Mouse (Mus musculus): ENCODE data around the gene Gm20696. TPM values are rescaled to one million over a fixed set of nuclear protein-coding genes. Genes with fewer than 3 reads are reported as not detected.
A peak's percentile ranks its signal among the peaks of the same experiment; 100 is the strongest.

Gene Gm20696
- polyA plus RNA-seq, 1 experiment from 2014 or later = 2.7 TPM

GRCm38 (mm10) chr6:99521038-99521640 is 145.5 kb downstream of the Gm20696 start:
- H3K27ac ChIP-seq = peak overlapping the region; percentile 99
- ATAC-seq = peak; percentile 80
- H3K4me1 ChIP-seq (replicated peaks) = peaks cover 4% of the 10 kb centered on the region; the same call in 1 of the 2 replicates
- H3K27me3 ChIP-seq (replicated peaks) = no peaks in the 10 kb centered on the region
- peak overlapping the region; percentile 94 for H3K9ac ChIP-seq
- H3K36me3 ChIP-seq = no peaks in the 10 kb centered on the region
- no peaks in the 10 kb centered on the region for H3K9me3 ChIP-seq
- WGBS = under 1% methylated on average over 50 of the region's 54 CpGs
- H3K4me3 ChIP-seq (replicated peaks) = peak overlapping the region; percentile 81
- H3K4me2 ChIP-seq (replicated peaks) = peak overlapping the region; percentile 84

GRCm38 (mm10) chr6:99520676-99521037 is 145.9 kb downstream of the Gm20696 start:
- H3K27me3 ChIP-seq (replicated peaks) = no peaks in the 10 kb centered on the region
- peaks cover 4% of the 10 kb centered on the region; the same call in 1 of the 2 replicates for H3K4me1 ChIP-seq (replicated peaks)
- H3K4me2 ChIP-seq (replicated peaks) = peak overlapping the region; percentile 84
- WGBS = 0% methylated on average over 26 of the region's 27 CpGs
- no peaks in the 10 kb centered on the region for H3K9me3 ChIP-seq
- H3K9ac ChIP-seq = peak overlapping the region; percentile 94
- peak overlapping the region; percentile 81 for H3K4me3 ChIP-seq (replicated peaks)
- no peaks in the 10 kb centered on the region for H3K36me3 ChIP-seq
- H3K27ac ChIP-seq = peak overlapping the region; percentile 99
- no peak for ATAC-seq

GRCm38 (mm10) chr6:99519806-99520675 is 146.6 kb downstream of the Gm20696 start:
- H3K4me1 ChIP-seq (replicated peaks) = peaks cover 4% of the 10 kb centered on the region; the same call in 1 of the 2 replicates
- H3K4me3 ChIP-seq (replicated peaks) = peak overlapping the region; percentile 81
- no peaks in the 10 kb centered on the region for H3K36me3 ChIP-seq
- peak overlapping the region; percentile 94 for H3K9ac ChIP-seq
- H3K27ac ChIP-seq = peak overlapping the region; percentile 99
- peak overlapping the region; percentile 84 for H3K4me2 ChIP-seq (replicated peaks)
- no peaks in the 10 kb centered on the region for H3K27me3 ChIP-seq (replicated peaks)
- no peak for ATAC-seq
- H3K9me3 ChIP-seq = no peaks in the 10 kb centered on the region
- 3% methylated on average over 36 of the region's 38 CpGs for WGBS

DNA sequence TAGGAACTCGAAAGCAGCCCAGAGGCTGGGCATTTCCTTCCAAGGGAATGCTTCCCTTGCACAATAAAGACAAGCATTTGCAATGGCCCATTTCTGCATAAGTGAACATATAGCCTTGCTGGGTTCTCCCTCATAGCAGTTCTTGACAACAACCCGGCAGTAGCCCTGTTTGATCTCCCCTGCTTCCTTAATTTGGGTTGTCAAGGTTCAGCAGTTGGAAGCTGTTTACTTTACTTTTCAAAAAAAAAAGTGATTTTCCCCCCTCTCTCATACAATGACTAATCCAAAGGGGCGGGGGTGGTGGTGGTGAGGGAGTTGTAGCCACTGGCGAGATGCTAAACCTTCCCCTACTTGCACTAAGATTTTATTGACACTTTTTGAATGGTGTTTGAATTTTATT is 147.5 kb downstream of the Gm20696 start:
- WGBS = 29% methylated on average over 4 of the region's 4 CpGs
- peak overlapping the region; percentile 84 for H3K4me2 ChIP-seq (replicated peaks)
- peak overlapping the region; percentile 21 for H3K4me3 ChIP-seq (replicated peaks)
- no peak for ATAC-seq
- no peaks in the 10 kb centered on the region for H3K36me3 ChIP-seq
- peaks cover 4% of the 10 kb centered on the region; the same call in 1 of the 2 replicates for H3K4me1 ChIP-seq (replicated peaks)
- H3K9me3 ChIP-seq = no peaks in the 10 kb centered on the region
- no peak overlapping the region for H3K9ac ChIP-seq
- H3K27me3 ChIP-seq (replicated peaks) = no peaks in the 10 kb centered on the region
- H3K27ac ChIP-seq = no peak overlapping the region

- Histone ChIP-seq H3K27me3 (replicated peaks) (no peaks in the 10 kb centered on the region), H3K27ac (no peak overlapping the region), H3K4me3 (replicated peaks) (no peak overlapping the region), H3K4me2 (replicated peaks) (no peak overlapping the region), H3K4me1 (replicated peaks) (peaks cover 10% of the 10 kb centered on the region), H3K9me3 (no peaks in the 10 kb centered on the region), H3K9ac (no peak overlapping the region), H3K36me3 (no peaks in the 10 kb centered on the region)
- no peak for ATAC-seq
- 76% methylated on average over 7 of the region's 7 CpGs for WGBS
Observed at GRCm38 (mm10) chr6:99515667-99516199, 150.9 kb downstream of the Gm20696 start.

DNA sequence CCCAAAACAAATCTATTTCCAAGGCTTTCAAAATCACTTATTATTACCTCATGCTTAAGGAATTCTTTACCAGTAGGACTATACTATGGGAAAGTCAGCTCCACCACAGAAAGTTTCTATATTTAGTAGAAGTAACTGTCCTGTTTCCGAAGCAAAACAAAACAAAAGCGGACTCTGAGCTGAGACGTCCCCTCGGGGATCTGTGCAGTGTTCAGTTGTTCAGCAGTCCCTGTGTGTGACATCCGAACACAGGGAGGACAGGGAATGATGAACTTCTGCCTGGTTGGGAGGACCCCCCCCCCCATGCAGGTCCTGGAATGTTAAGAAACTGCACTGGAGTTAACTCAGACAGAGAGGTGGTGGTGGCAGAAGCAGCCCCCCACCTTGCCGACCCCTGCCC is 154.7 kb downstream of the Gm20696 start:
- Histone ChIP-seq H3K4me3 (replicated peaks) (no peak overlapping the region), H3K4me1 (replicated peaks) (peaks cover 6% of the 10 kb centered on the region), H3K9me3 (no peaks in the 10 kb centered on the region), H3K27ac (peak overlapping the region; percentile 51), H3K4me2 (replicated peaks) (peak overlapping the region; percentile 38), H3K27me3 (replicated peaks) (no peaks in the 10 kb centered on the region), H3K36me3 (no peaks in the 10 kb centered on the region), H3K9ac (no peak overlapping the region)
- WGBS = 32% methylated on average over 6 of the region's 6 CpGs
- ATAC-seq = peak; percentile 50; the same call in 1 of the 2 replicates

GRCm38 (mm10) chr6:99509189-99509592 is 157.4 kb downstream of the Gm20696 start:
- no peak for ATAC-seq
- no peak overlapping the region for H3K4me2 ChIP-seq (replicated peaks)
- no peak overlapping the region for H3K27ac ChIP-seq
- H3K4me1 ChIP-seq (replicated peaks) = peaks cover 6% of the 10 kb centered on the region; the same call in 1 of the 2 replicates
- 77% methylated on average over 9 of the region's 9 CpGs for WGBS
- no peaks in the 10 kb centered on the region for H3K36me3 ChIP-seq
- H3K4me3 ChIP-seq (replicated peaks) = no peak overlapping the region
- no peaks in the 10 kb centered on the region for H3K27me3 ChIP-seq (replicated peaks)
- H3K9ac ChIP-seq = no peak overlapping the region
- H3K9me3 ChIP-seq = no peaks in the 10 kb centered on the region

DNA sequence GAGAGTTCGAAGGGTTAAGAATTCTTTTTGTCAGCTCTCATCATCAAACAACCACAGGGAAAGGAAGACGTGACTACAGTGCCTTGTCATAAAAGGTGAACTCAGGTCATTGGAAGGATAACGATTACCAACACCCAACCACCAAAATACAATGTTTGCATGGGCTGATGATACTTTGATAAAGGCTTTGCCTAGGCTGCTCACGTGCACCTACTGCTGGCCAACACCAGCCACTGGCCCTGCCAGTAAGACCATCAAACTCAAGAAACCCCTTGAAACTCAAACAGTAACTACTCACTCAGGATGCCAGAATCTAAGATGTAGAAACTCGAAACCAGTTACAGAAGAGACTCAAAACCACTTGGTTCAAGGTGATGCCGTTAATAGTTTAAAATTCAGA is 159.8 kb downstream of the Gm20696 start:
- 80% methylated on average over 6 of the region's 6 CpGs for WGBS
- Histone ChIP-seq H3K27ac (no peak overlapping the region), H3K9me3 (no peaks in the 10 kb centered on the region), H3K9ac (no peak overlapping the region), H3K4me1 (replicated peaks) (peaks cover 2% of the 10 kb centered on the region; the same call in 1 of the 2 replicates), H3K4me2 (replicated peaks) (no peak overlapping the region), H3K4me3 (replicated peaks) (no peak overlapping the region), H3K27me3 (replicated peaks) (no peaks in the 10 kb centered on the region), H3K36me3 (no peaks in the 10 kb centered on the region)
- ATAC-seq = no peak

GRCm38 (mm10) chr6:99503741-99504140 is 162.9 kb downstream of the Gm20696 start:
- H3K36me3 ChIP-seq = no peaks in the 10 kb centered on the region
- H3K27ac ChIP-seq = no peak overlapping the region
- H3K4me1 ChIP-seq (replicated peaks) = peaks cover 3% of the 10 kb centered on the region; the same call in 1 of the 2 replicates
- no peaks in the 10 kb centered on the region for H3K27me3 ChIP-seq (replicated peaks)
- no peak overlapping the region for H3K4me3 ChIP-seq (replicated peaks)
- no peaks in the 10 kb centered on the region for H3K9me3 ChIP-seq
- H3K4me2 ChIP-seq (replicated peaks) = no peak overlapping the region
- H3K9ac ChIP-seq = no peak overlapping the region
- WGBS = 88% methylated on average over 1 of the region's 1 CpGs
- ATAC-seq = no peak

DNA sequence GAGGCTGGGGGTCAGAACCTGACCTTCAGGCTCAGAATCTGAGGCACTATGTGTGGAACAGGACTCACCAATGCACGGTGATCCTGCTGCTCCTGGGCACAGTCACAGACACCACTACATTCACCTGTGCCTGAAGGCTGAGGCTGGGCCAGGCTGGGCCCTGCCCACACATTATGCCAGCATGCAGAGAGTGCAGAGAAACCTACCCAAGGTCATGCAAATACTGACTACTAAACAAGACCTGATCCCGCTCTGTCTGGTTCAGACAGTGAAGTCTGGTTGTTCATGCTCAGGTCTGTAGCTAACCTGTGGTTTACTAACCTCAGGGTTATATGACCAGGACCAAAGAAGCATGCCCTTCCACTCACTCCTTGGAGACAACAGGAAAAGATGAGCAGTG is 163.9 kb downstream of the Gm20696 start:
- peaks cover 3% of the 10 kb centered on the region; the same call in 1 of the 2 replicates for H3K4me1 ChIP-seq (replicated peaks)
- no peaks in the 10 kb centered on the region for H3K9me3 ChIP-seq
- no peaks in the 10 kb centered on the region for H3K27me3 ChIP-seq (replicated peaks)
- H3K36me3 ChIP-seq = no peaks in the 10 kb centered on the region
- no peak overlapping the region for H3K4me3 ChIP-seq (replicated peaks)
- no peak overlapping the region for H3K4me2 ChIP-seq (replicated peaks)
- no peak overlapping the region for H3K9ac ChIP-seq
- no peak overlapping the region for H3K27ac ChIP-seq
- 83% methylated on average over 2 of the region's 2 CpGs for WGBS
- peak; percentile 43; the same call in 1 of the 2 replicates for ATAC-seq

- Histone ChIP-seq H3K4me3 (replicated peaks) (no peak overlapping the region), H3K27me3 (replicated peaks) (no peaks in the 10 kb centered on the region), H3K36me3 (no peaks in the 10 kb centered on the region), H3K4me1 (replicated peaks) (peaks cover 3% of the 10 kb centered on the region; the same call in 1 of the 2 replicates), H3K4me2 (replicated peaks) (no peak overlapping the region), H3K27ac (no peak overlapping the region), H3K9me3 (no peaks in the 10 kb centered on the region), H3K9ac (no peak overlapping the region)
- 81% methylated on average over 6 of the region's 6 CpGs for WGBS
- ATAC-seq = 0 out of 2 replicates have a peak, but pooled peaks have one; percentile 48
Observed at GRCm38 (mm10) chr6:99502314-99502713, 164.3 kb downstream of the Gm20696 start.

DNA sequence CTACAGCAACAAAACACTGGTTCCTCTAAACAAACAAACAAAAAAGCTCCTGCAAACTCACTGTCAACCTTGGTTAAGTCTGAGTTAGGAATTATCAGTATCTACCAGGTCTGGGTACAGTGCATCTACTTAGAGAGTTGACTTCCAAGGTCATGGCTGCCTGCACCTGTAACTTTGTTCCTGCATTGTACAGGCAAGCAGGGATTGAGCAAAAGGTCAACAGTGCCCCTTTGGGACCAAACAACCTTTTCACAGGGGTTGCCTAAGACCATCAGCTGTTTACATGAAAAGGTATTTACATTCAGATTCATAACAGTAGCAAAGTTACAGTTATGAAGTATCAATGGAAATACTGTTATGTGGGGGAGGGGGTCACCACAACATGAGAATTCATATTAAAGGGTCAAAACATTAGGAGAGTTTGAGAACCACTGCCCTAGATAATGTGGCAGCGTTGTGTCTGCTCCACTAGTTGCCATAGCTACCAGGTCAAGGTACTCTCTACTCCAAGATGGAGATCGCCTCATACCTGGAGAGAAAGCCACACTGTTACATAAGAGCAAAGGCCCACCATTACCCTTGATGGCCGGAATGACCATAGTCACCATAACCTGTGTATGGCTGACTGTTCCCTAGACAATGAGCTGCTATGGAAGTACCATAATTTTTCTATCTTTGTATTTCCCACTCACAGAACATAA is 165.9 kb downstream of the Gm20696 start:
- H3K27me3 ChIP-seq (replicated peaks) = no peaks in the 10 kb centered on the region
- 94% methylated on average over 3 of the region's 3 CpGs for WGBS
- H3K4me1 ChIP-seq (replicated peaks) = peaks cover 8% of the 10 kb centered on the region; the same call in 1 of the 2 replicates
- no peak overlapping the region for H3K9ac ChIP-seq
- H3K4me3 ChIP-seq (replicated peaks) = no peak overlapping the region
- no peak for ATAC-seq
- no peak overlapping the region for H3K27ac ChIP-seq
- H3K9me3 ChIP-seq = no peaks in the 10 kb centered on the region
- H3K36me3 ChIP-seq = no peaks in the 10 kb centered on the region
- H3K4me2 ChIP-seq (replicated peaks) = no peak overlapping the region

All from intestine, embryonic 15.5 days (tissue).